Mouse (Mus musculus): ENCODE measurements around the gene Mier1. TPM values are rescaled to one million over a fixed set of nuclear protein-coding genes. Genes with fewer than 3 reads are reported as not detected.
"Not testable (repeated sequence)": the region's sequence is repeated elsewhere in the genome, so short reads cannot be mapped to it uniquely, and the experiment has no call there.

The Mier1 gene
- polyA plus RNA-seq, 1 experiment from 2014 or later: 36.1 TPM

- H3K9me3 ChIP-seq (ENCODE audit: control insufficient read depth, low read length); ATAC-seq (ENCODE audit: insufficient number of reproducible peaks, insufficient read depth, low FRiP score, low read depth); H3K27ac ChIP-seq (replicated peaks in 1 of 2; ENCODE audit: control insufficient read depth in 1 of 2, insufficient read depth in 1 of 2, low read depth in 2 of 2, low read length in 2 of 2); H3K4me1 ChIP-seq (ENCODE audit: control insufficient read depth in 2 of 2, insufficient read depth in 2 of 2, low read length in 2 of 2); H3K9ac ChIP-seq (ENCODE audit: low read length); H3K27me3 ChIP-seq (ENCODE audit: control insufficient read depth, insufficient read depth, low read length); H3K4me2 ChIP-seq (ENCODE audit: low read length); H3K4me3 ChIP-seq (ENCODE audit: control insufficient read depth in 1 of 2, insufficient read depth in 1 of 2, low read depth in 1 of 2, low read length in 2 of 2): not testable (repeated sequence)
- WGBS: 100% methylated on average over 1 of the region's 1 CpGs
- peaks cover 39% of the 10 kb centered on the region for H3K36me3 ChIP-seq (ENCODE audit: control insufficient read depth, insufficient read depth, low read length)
These were observed 52.0 kb downstream of the Mier1 start for GRCm38 (mm10) chr4:103166198-103166597.

DNA sequence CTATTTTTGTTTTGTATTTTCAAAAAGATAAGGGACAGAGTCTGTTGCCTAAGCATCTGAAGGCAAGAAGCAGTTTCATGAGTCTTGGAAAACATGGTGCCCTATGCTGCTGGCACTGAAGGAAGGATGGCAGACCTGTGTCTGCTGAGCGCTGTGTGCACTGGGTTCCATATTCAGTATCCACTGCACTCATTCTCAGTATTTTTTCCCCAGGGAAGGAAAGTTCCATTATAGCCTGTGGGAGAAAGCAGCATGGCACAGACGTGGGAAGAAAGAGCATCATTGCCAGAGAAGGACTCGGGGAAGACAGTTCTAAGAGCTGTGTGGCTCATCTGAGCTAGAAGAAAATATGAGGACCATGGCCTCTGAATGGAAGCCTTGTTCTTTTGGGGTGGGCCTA is 57.1 kb downstream of the Mier1 start:
- WGBS: 85% methylated on average over 3 of the region's 3 CpGs
- H3K36me3 ChIP-seq (ENCODE audit: control insufficient read depth, insufficient read depth, low read length): peaks cover 23% of the 10 kb centered on the region
- H3K27ac ChIP-seq (replicated peaks in 1 of 2; ENCODE audit: control insufficient read depth in 1 of 2, insufficient read depth in 1 of 2, low read depth in 2 of 2, low read length in 2 of 2): no peak overlapping the region
- no peaks in the 10 kb centered on the region for H3K27me3 ChIP-seq (ENCODE audit: control insufficient read depth, insufficient read depth, low read length)
- H3K4me2 ChIP-seq (ENCODE audit: low read length): no peak overlapping the region
- H3K4me3 ChIP-seq (ENCODE audit: control insufficient read depth in 1 of 2, insufficient read depth in 1 of 2, low read depth in 1 of 2, low read length in 2 of 2): no peak overlapping the region
- H3K4me1 ChIP-seq (ENCODE audit: control insufficient read depth in 2 of 2, insufficient read depth in 2 of 2, low read length in 2 of 2): no peaks in the 10 kb centered on the region
- ATAC-seq (ENCODE audit: insufficient number of reproducible peaks, insufficient read depth, low FRiP score, low read depth): no peak
- H3K9me3 ChIP-seq (ENCODE audit: control insufficient read depth, low read length): no peaks in the 10 kb centered on the region
- no peak overlapping the region for H3K9ac ChIP-seq (ENCODE audit: low read length)

DNA sequence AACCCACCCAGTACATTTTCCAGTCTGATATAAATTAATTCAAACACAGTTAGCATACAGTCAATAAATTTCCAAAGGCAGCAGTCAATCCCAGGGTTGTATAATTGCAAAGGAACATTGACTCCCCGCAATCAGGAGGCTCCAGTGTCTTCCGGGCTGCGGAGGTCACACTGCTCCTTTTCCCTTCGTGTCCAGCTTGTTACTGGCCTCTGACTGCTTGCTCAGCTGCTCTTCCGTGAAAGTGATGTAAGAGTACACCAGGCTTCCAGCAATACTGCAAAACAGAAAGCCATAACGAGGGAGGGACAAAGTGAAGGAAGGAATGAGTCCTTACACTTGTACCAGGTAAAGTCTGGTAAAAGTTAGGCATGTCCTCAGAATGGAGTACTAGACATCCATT is 59.3 kb downstream of the Mier1 start:
- no peaks in the 10 kb centered on the region for H3K27me3 ChIP-seq (ENCODE audit: control insufficient read depth, insufficient read depth, low read length)
- H3K27ac ChIP-seq (replicated peaks in 1 of 2; ENCODE audit: control insufficient read depth in 1 of 2, insufficient read depth in 1 of 2, low read depth in 2 of 2, low read length in 2 of 2): no peak overlapping the region
- H3K4me3 ChIP-seq (ENCODE audit: control insufficient read depth in 1 of 2, insufficient read depth in 1 of 2, low read depth in 1 of 2, low read length in 2 of 2): no peak overlapping the region
- H3K36me3 ChIP-seq (ENCODE audit: control insufficient read depth, insufficient read depth, low read length): peaks cover 26% of the 10 kb centered on the region
- peaks cover 6 to 10% of the 10 kb centered on the region in 2 experiments for H3K4me1 ChIP-seq (ENCODE audit: control insufficient read depth in 2 of 2, insufficient read depth in 2 of 2, low read length in 2 of 2)
- H3K9ac ChIP-seq (ENCODE audit: low read length): no peak overlapping the region
- no peak overlapping the region for H3K4me2 ChIP-seq (ENCODE audit: low read length)
- H3K9me3 ChIP-seq (ENCODE audit: control insufficient read depth, low read length): no peaks in the 10 kb centered on the region
- WGBS: 84% methylated on average over 6 of the region's 6 CpGs
- ATAC-seq (ENCODE audit: insufficient number of reproducible peaks, insufficient read depth, low FRiP score, low read depth): no peak

GRCm38 (mm10) chr4:103174001-103174400 is 59.8 kb downstream of the Mier1 start:
- H3K9me3 ChIP-seq (ENCODE audit: control insufficient read depth, low read length): no peaks in the 10 kb centered on the region
- H3K27ac ChIP-seq (replicated peaks in 1 of 2; ENCODE audit: control insufficient read depth in 1 of 2, insufficient read depth in 1 of 2, low read depth in 2 of 2, low read length in 2 of 2): no peak overlapping the region

DNA sequence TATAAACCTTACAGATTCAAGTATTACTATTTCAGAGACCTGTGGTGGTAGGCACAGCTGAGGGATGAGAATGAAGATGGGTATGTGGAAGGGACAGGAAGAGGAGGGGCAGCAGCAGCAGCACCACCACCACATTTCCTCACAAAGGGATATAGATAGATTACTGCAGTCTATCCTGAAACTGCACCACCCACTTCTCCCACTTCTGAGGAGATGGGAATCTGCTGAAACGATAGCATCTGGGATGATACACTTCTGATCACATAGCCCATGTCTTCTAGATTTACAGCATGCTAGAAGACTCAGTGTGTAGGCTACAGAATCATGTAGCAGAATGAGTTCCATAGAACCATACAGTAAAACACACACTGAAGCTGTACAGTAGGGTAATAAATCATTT is 63.5 kb downstream of the Mier1 start:
- Histone ChIP-seq H3K36me3 (ENCODE audit: control insufficient read depth, insufficient read depth, low read length) (peaks cover 13% of the 10 kb centered on the region), H3K27ac (replicated peaks in 1 of 2; ENCODE audit: control insufficient read depth in 1 of 2, insufficient read depth in 1 of 2, low read depth in 2 of 2, low read length in 2 of 2) (0 out of 4 replicates have a peak overlapping the region, but pooled peaks of 1 of the 2 experiments have one; percentile 6), H3K9me3 (ENCODE audit: control insufficient read depth, low read length) (no peaks in the 10 kb centered on the region), H3K4me2 (ENCODE audit: low read length) (no peak overlapping the region), H3K4me3 (ENCODE audit: control insufficient read depth in 1 of 2, insufficient read depth in 1 of 2, low read depth in 1 of 2, low read length in 2 of 2) (no peak overlapping the region), H3K4me1 (ENCODE audit: control insufficient read depth in 2 of 2, insufficient read depth in 2 of 2, low read length in 2 of 2) (peaks cover 17 to 31% of the 10 kb centered on the region in 2 experiments), H3K9ac (ENCODE audit: low read length) (no peak overlapping the region), H3K27me3 (ENCODE audit: control insufficient read depth, insufficient read depth, low read length) (no peaks in the 10 kb centered on the region)
- WGBS: 79% methylated on average over 1 of the region's 1 CpGs
- no peak for ATAC-seq (ENCODE audit: insufficient number of reproducible peaks, insufficient read depth, low FRiP score, low read depth)

More at GRCm38 (mm10) chr4:103174001-103174400, 59.8 kb downstream of the Mier1 start:
- H3K9ac ChIP-seq (ENCODE audit: low read length): no peak overlapping the region
- peaks cover 8 to 15% of the 10 kb centered on the region in 2 experiments for H3K4me1 ChIP-seq (ENCODE audit: control insufficient read depth in 2 of 2, insufficient read depth in 2 of 2, low read length in 2 of 2)
- 93% methylated on average over 7 of the region's 7 CpGs for WGBS
- H3K4me2 ChIP-seq (ENCODE audit: low read length): no peak overlapping the region
- no peaks in the 10 kb centered on the region for H3K27me3 ChIP-seq (ENCODE audit: control insufficient read depth, insufficient read depth, low read length)
- peaks cover 26% of the 10 kb centered on the region for H3K36me3 ChIP-seq (ENCODE audit: control insufficient read depth, insufficient read depth, low read length)
- ATAC-seq (ENCODE audit: insufficient number of reproducible peaks, insufficient read depth, low FRiP score, low read depth): no peak
- H3K4me3 ChIP-seq (ENCODE audit: control insufficient read depth in 1 of 2, insufficient read depth in 1 of 2, low read depth in 1 of 2, low read length in 2 of 2): no peak overlapping the region

DNA sequence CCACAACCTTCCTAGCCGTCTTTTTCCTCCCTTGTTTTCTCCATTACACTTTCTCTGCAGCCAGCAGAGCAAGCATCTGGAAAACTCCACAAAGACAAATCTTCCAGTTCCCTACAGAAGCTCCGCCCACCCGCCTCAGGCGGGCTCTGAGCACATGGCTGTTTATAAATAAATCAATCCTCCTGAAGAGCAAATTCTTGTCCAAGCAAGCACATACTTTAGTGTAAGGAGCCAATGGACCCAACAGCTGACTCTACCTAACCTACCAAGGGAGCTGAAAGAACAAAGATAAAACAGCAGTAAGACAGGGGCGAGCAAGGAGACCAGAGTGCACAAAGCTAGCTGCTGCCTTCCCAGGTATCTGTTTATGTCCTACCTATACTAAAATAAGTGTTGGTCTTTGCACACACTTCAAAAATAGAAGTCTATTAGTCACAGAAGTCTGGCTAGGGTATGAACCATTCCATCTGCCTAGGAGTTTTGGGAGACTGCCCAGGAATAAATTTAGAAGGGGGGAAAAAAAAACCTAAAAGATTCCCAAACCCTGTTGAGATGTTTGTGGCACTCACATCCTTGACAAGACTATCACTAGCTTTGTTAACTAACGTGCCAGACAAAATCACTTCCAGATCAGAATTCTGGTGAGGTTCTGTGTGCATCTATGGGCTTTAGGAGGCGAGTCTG is 64.6 kb downstream of the Mier1 start:
- no peaks in the 10 kb centered on the region for H3K9me3 ChIP-seq (ENCODE audit: control insufficient read depth, low read length)
- H3K27ac ChIP-seq (replicated peaks in 1 of 2; ENCODE audit: control insufficient read depth in 1 of 2, insufficient read depth in 1 of 2, low read depth in 2 of 2, low read length in 2 of 2): peak overlapping the region; percentile 38 to 84
- WGBS: 48% methylated on average over 7 of the region's 7 CpGs
- no peak overlapping the region for H3K9ac ChIP-seq (ENCODE audit: low read length)
- peak overlapping the region; percentile 43 for H3K4me2 ChIP-seq (ENCODE audit: low read length)
- H3K36me3 ChIP-seq (ENCODE audit: control insufficient read depth, insufficient read depth, low read length): peaks cover 21% of the 10 kb centered on the region
- 0 out of 2 replicates have a peak, but pooled peaks have one; percentile 21 for ATAC-seq (ENCODE audit: insufficient number of reproducible peaks, insufficient read depth, low FRiP score, low read depth)
- no peak overlapping the region for H3K4me3 ChIP-seq (ENCODE audit: control insufficient read depth in 1 of 2, insufficient read depth in 1 of 2, low read depth in 1 of 2, low read length in 2 of 2)
- no peaks in the 10 kb centered on the region for H3K27me3 ChIP-seq (ENCODE audit: control insufficient read depth, insufficient read depth, low read length)
- peaks cover 17 to 31% of the 10 kb centered on the region in 2 experiments for H3K4me1 ChIP-seq (ENCODE audit: control insufficient read depth in 2 of 2, insufficient read depth in 2 of 2, low read length in 2 of 2)

DNA sequence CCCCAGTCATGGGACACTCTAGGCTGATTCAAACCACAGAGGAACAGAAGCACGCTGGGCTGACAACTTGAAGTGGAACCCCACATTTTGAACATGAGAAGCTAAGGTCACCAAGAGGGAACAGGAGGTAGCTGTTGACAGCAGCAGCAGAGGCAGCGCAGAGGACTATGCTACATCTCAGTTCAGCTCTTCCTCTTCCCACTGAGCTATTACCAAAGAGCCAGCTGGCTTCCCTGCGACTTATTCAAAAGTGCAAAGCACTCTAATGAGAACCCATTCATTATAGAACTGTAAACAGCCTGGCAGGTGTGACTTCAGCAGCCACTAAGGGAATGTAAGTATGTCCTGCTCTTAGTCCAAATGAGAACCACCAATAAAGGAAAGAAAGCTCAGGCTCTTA is 65.4 kb downstream of the Mier1 start:
- Histone ChIP-seq H3K27ac (replicated peaks in 1 of 2; ENCODE audit: control insufficient read depth in 1 of 2, insufficient read depth in 1 of 2, low read depth in 2 of 2, low read length in 2 of 2) (peak overlapping the region; percentile 38 to 84), H3K4me1 (ENCODE audit: control insufficient read depth in 2 of 2, insufficient read depth in 2 of 2, low read length in 2 of 2) (peaks cover 17 to 31% of the 10 kb centered on the region in 2 experiments), H3K27me3 (ENCODE audit: control insufficient read depth, insufficient read depth, low read length) (no peaks in the 10 kb centered on the region), H3K9ac (ENCODE audit: low read length) (no peak overlapping the region), H3K36me3 (ENCODE audit: control insufficient read depth, insufficient read depth, low read length) (peaks cover 28% of the 10 kb centered on the region), H3K4me3 (ENCODE audit: control insufficient read depth in 1 of 2, insufficient read depth in 1 of 2, low read depth in 1 of 2, low read length in 2 of 2) (no peak overlapping the region), H3K4me2 (ENCODE audit: low read length) (peak overlapping the region; percentile 43; the same call in 1 of the 2 replicates), H3K9me3 (ENCODE audit: control insufficient read depth, low read length) (no peaks in the 10 kb centered on the region)
- WGBS: 33% methylated on average over 3 of the region's 3 CpGs
- no peak for ATAC-seq (ENCODE audit: insufficient number of reproducible peaks, insufficient read depth, low FRiP score, low read depth)

Measured in heart, embryonic 14.5 days (tissue).